Mouse (Mus musculus) liver, adult 10 weeks (tissue): ENCODE results near the gene Apol11b. TPM values are rescaled to one million over a fixed set of nuclear protein-coding genes. Genes with fewer than 3 reads are reported as not detected.

Experiments
- polyA plus RNA-seq: library from polyadenylated mRNA; stranded (reverse); fragments of 350-450 nt; fragmentation: Illumina TruSeq; extraction: RNeasy Lipid Tissue Mini Kit (QIAGEN cat#74804); gene quantifications from one replicate; pipeline ENCODE4 v1.2.3, GENCODE M21; 2014; ENCODE audit warnings: low read depth, low replicate concordance

Gene Apol11b
- not detected for polyA plus RNA-seq

DNA sequence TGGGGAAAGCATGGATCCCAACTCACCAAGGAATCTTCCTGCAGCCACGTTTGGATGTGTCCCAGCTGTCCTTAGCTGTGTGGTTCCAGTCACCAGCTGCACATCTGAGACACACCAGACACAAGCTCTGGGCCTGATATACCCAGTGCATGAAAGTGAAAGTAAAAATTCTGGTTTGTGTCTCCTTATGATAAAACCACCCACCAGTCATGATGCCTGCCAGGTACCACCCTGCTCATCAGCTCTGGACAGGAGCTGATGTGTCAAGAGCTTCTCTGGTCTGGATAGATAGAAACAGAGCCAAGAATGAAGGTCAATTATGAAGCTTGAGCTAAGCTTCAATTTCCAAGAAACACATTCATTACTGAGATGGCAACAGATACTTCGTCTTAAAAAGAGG lies at the start of gene Apol11b:
Apol11b (minus strand) TSS at position 111 of the 400 bp plus-strand sequence.

DNA sequence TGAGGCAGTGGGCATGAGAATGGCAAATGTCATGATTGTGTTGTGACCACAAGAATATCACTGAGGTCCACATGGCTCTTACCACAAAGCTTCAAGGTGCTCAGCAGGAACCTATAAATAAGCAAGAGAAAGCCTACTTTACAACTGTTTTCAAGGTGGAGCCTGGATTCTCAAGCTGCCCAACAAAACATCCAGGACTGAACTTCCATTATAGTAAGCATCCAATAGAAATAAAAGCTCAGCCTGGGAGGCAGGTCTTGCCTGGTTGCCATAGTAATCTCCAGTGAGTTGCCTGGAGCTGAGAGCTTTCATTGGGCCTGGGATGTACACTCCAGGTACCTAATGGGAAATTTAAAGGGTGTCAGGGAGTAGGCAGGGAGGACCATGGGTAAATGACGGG lies 44.1 kb downstream of the Apol11b start, which contains the start of gene Gm36245:
Gm36245 (plus strand) TSS at position 301 of the 400 bp plus-strand sequence.

DNA sequence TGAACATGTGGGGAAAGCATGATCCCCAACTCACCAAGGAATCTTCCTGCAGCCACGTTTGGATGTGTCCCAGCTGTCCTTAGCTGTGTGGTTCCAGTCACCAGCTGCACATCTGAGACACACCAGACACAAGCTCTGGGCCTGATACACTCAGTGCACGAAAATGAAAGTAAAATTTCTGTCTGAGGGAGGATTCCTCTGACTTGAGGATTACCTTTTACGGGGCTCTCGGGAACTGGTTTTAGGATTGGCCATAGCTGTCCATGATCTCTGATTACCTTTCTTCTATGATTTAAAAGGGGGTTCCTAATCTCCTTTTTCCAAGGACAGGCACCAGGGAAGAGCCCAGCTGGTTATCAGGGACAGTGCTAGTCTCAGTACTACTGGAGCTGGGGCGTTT lies 47.1 kb downstream of the Apol11b start, which contains the start of gene Apol10b:
Apol10b (minus strand) TSS at position 165 of the 400 bp plus-strand sequence.

Other genes starting within 250 kb of the Apol11b start
- 173 TPM for gene Apol7a, start 244.2 kb downstream of the Apol11b start, polyA plus RNA-seq
- gene Apol9a, start 232.2 kb downstream of the Apol11b start, polyA plus RNA-seq, result 10.9 TPM
- gene Apol7b, start 195.8 kb downstream of the Apol11b start, polyA plus RNA-seq, result not detected
- not detected for gene Apol10a, start 166.2 kb downstream of the Apol11b start, polyA plus RNA-seq
- gene Apol11a, start 135.0 kb downstream of the Apol11b start, polyA plus RNA-seq, result not detected
- gene Apol7c, start 110.0 kb downstream of the Apol11b start, polyA plus RNA-seq, result 0.24 TPM
- not detected for gene 1700025B11Rik, start 81.4 kb downstream of the Apol11b start, polyA plus RNA-seq
- gene Apol10b, start 47.2 kb downstream of the Apol11b start, polyA plus RNA-seq, result 0.26 TPM
- gene Gm36245, start 44.0 kb downstream of the Apol11b start, polyA plus RNA-seq, result not detected
- 0.74 TPM for gene Apol7e, start 55.6 kb upstream of the Apol11b start, polyA plus RNA-seq
- 28.4 TPM for gene Apol9b, start 85.8 kb upstream of the Apol11b start, polyA plus RNA-seq
- gene Apol8, start 113.7 kb upstream of the Apol11b start, polyA plus RNA-seq, result not detected
- 3.8 TPM for gene Myh9, start 198.9 kb upstream of the Apol11b start, polyA plus RNA-seq